Mouse (Mus musculus) central nervous system, embryonic 11.5 days (tissue): ENCODE data around the gene Fscn2. TPM values are rescaled to one million over a fixed set of nuclear protein-coding genes. Genes with fewer than 3 reads are reported as not detected.

Source experiments
- polyA plus RNA-seq: library from polyadenylated mRNA; depleted of rRNA; stranded (reverse); fragments of >200 nt; gene quantifications from 2 replicates; pipeline ENCODE4 v1.2.3, GENCODE M21; 2012; rRNA removed

The Fscn2 gene
- polyA plus RNA-seq, result 0.23 and 0.48 TPM in 2 replicates

GRCm38 (mm10) chr11:120361295-120361694 is at the start of gene Fscn2:
Gene Fscn2 (plus strand): TSS chr11:120361534.

GRCm38 (mm10) chr11:120347791-120348683 is 13.3 kb upstream of the Fscn2 start, which contains the start of gene Actg1:
Gene Actg1 (minus strand): TSS chr11:120348542.

DNA sequence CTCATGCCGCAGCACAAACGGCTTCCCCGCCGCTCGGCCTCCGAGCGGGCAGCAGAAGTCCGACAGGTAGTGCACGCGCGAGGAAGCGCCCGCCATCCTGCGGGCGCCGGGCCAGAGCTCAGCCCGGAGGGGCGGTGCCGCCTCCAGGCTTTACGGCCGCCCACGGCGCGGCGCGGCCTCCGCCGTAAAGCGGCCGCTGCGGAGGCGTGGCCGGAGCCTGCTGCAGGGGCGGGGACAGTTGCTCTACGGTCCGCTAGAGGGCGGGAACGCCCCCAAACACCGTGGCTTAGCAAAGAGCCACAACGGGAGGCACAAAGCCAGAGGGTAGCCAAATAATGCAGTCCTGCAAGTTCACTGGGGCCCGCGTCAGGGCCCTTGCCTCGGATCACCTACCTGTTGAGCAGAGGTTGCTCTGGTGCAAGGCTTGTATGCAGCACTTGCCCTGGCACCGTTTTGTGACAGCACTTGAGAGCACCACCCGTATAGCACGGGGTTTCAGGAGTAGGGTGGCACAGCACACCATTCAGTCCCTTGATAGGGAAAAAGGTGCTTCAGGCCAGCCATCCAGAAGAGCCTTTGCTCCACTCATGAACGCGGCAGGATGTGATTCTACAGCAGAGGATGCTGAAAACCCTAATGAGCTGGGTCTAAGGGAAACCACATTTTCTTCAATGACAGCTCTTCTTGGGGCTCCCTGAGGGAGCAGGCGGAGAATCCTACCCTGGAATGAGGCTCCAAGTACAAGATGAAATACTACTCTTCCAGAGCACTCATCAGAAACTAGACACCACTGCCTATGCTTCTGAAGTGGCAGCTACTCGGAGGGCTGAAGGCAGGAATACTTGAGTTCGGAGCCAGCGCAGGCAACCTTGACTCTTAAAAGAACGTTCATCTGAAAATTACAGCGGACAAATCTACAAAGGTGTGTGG is 17.5 kb downstream of the Fscn2 start, which contains the start of gene Faap100:
TSS of gene Faap100 (minus strand) at position 154 of the 930 bp plus-strand sequence.

Other genes with a start within 250 kb of the Fscn2 start
- 84.8 and 125 TPM in 2 replicates for gene Slc38a10, start 210.2 kb upstream of the Fscn2 start, polyA plus RNA-seq
- gene Bahcc1, start 128.6 kb upstream of the Fscn2 start, polyA plus RNA-seq, result 40.3 and 44.1 TPM in 2 replicates
- gene Actg1, start 13.0 kb upstream of the Fscn2 start, polyA plus RNA-seq, result 1,155 and 2,096 TPM in 2 replicates
- gene Faap100, start 17.2 kb downstream of the Fscn2 start, polyA plus RNA-seq, result 26.2 and 38.4 TPM in 2 replicates
- gene Nploc4, start 76.2 kb downstream of the Fscn2 start, polyA plus RNA-seq, result 43.1 and 58.4 TPM in 2 replicates
- 0.11 and 0.24 TPM in 2 replicates for gene Tspan10, start 81.1 kb downstream of the Fscn2 start, polyA plus RNA-seq
- 0.35 and 0.37 TPM in 2 replicates for gene Pde6g, start 92.0 kb downstream of the Fscn2 start, polyA plus RNA-seq
- 6.9 and 7.4 TPM in 2 replicates for gene Oxld1, start 96.5 kb downstream of the Fscn2 start, polyA plus RNA-seq
- gene Ccdc137, start 96.6 kb downstream of the Fscn2 start, polyA plus RNA-seq, result 36.2 and 42.9 TPM in 2 replicates
- 30.2 and 41.6 TPM in 2 replicates for gene Arl16, start 106.1 kb downstream of the Fscn2 start, polyA plus RNA-seq
- 106 and 125 TPM in 2 replicates for gene Mrpl12, start 123.1 kb downstream of the Fscn2 start, polyA plus RNA-seq
- 39.4 and 50.5 TPM in 2 replicates for gene Slc25a10, start 130.3 kb downstream of the Fscn2 start, polyA plus RNA-seq
- 1.2 and 1.7 TPM in 2 replicates for gene Gcgr, start 169.2 kb downstream of the Fscn2 start, polyA plus RNA-seq
- 164 and 177 TPM in 2 replicates for gene Mcrip1, start 188.2 kb downstream of the Fscn2 start, polyA plus RNA-seq
- gene Ppp1r27, start 189.6 kb downstream of the Fscn2 start, polyA plus RNA-seq, result not detected in 2 replicates
- 365 and 391 TPM in 2 replicates for gene P4hb, start 211.7 kb downstream of the Fscn2 start, polyA plus RNA-seq
- 303 and 501 TPM in 2 replicates for gene Arhgdia, start 220.1 kb downstream of the Fscn2 start, polyA plus RNA-seq
- 300 and 546 TPM in 2 replicates for gene Alyref, start 236.8 kb downstream of the Fscn2 start, polyA plus RNA-seq
- 138 and 143 TPM in 2 replicates for gene Anapc11, start 236.9 kb downstream of the Fscn2 start, polyA plus RNA-seq
- 1.4 TPM in 2 replicates for gene Npb, start 246.9 kb downstream of the Fscn2 start, polyA plus RNA-seq